Mouse (Mus musculus): ENCODE results near the gene Tmcc1. TPM values are rescaled to one million over a fixed set of nuclear protein-coding genes. Genes with fewer than 3 reads are reported as not detected.

The Tmcc1 gene
- polyA plus RNA-seq, 1 experiment from 2014 or later = 26.2 TPM

GRCm38 (mm10) chr6:115973139-115973875, 220.0 kb downstream of the Tmcc1 start:
- ATAC-seq (ENCODE audit: low FRiP score, low TSS enrichment) = no peak
- Histone ChIP-seq H3K27me3 (ENCODE audit: control insufficient read depth, insufficient read depth, low read length) (no peaks in the 10 kb centered on the region), H3K27ac (replicated peaks; ENCODE audit: low read depth, low read length) (no peak overlapping the region), H3K4me2 (ENCODE audit: low read length) (no peak overlapping the region), H3K9ac (replicated peaks; ENCODE audit: low read length) (no peak overlapping the region), H3K36me3 (ENCODE audit: control insufficient read depth, insufficient read depth, low read length) (no peaks in the 10 kb centered on the region), H3K4me3 (replicated peaks; ENCODE audit: low read depth, low read length) (no peak overlapping the region), H3K4me1 (ENCODE audit: control insufficient read depth, insufficient read depth, low read length) (peaks cover 20% of the 10 kb centered on the region; the same call in 1 of the 2 replicates), H3K9me3 (ENCODE audit: control insufficient read depth, low read length) (no peaks in the 10 kb centered on the region)
- no peak for DNase-seq
- 86% methylated on average over 15 of the region's 15 CpGs for WGBS

GRCm38 (mm10) chr6:115972083-115972764, 221.1 kb downstream of the Tmcc1 start:
- WGBS = 78% methylated on average over 7 of the region's 7 CpGs
- Histone ChIP-seq H3K9me3 (ENCODE audit: control insufficient read depth, low read length) (no peaks in the 10 kb centered on the region), H3K27ac (replicated peaks; ENCODE audit: low read depth, low read length) (no peak overlapping the region)

GRCm38 (mm10) chr6:115971273-115972060, 221.8 kb downstream of the Tmcc1 start:
- Histone ChIP-seq H3K36me3 (ENCODE audit: control insufficient read depth, insufficient read depth, low read length) (no peaks in the 10 kb centered on the region), H3K4me1 (ENCODE audit: control insufficient read depth, insufficient read depth, low read length) (peaks cover 20% of the 10 kb centered on the region; the same call in 1 of the 2 replicates), H3K4me3 (replicated peaks; ENCODE audit: low read depth, low read length) (no peak overlapping the region), H3K9me3 (ENCODE audit: control insufficient read depth, low read length) (no peaks in the 10 kb centered on the region), H3K27me3 (ENCODE audit: control insufficient read depth, insufficient read depth, low read length) (no peaks in the 10 kb centered on the region), H3K27ac (replicated peaks; ENCODE audit: low read depth, low read length) (no peak overlapping the region), H3K9ac (replicated peaks; ENCODE audit: low read length) (no peak overlapping the region), H3K4me2 (ENCODE audit: low read length) (no peak overlapping the region)
- DNase-seq (peak; percentile 41), ATAC-seq (ENCODE audit: low FRiP score, low TSS enrichment) (peak; percentile 46; the same call in 1 of the 2 replicates)
- WGBS = 62% methylated on average over 13 of the region's 13 CpGs

More at GRCm38 (mm10) chr6:115972083-115972764, 221.1 kb downstream of the Tmcc1 start:
- Histone ChIP-seq H3K27me3 (ENCODE audit: control insufficient read depth, insufficient read depth, low read length) (no peaks in the 10 kb centered on the region), H3K4me2 (ENCODE audit: low read length) (no peak overlapping the region), H3K36me3 (ENCODE audit: control insufficient read depth, insufficient read depth, low read length) (no peaks in the 10 kb centered on the region), H3K4me1 (ENCODE audit: control insufficient read depth, insufficient read depth, low read length) (peaks cover 20% of the 10 kb centered on the region; the same call in 1 of the 2 replicates), H3K4me3 (replicated peaks; ENCODE audit: low read depth, low read length) (no peak overlapping the region), H3K9ac (replicated peaks; ENCODE audit: low read length) (no peak overlapping the region)
- ATAC-seq (ENCODE audit: low FRiP score, low TSS enrichment) (0 out of 2 replicates have a peak, but pooled peaks have one; percentile 13), DNase-seq (no peak)

DNA sequence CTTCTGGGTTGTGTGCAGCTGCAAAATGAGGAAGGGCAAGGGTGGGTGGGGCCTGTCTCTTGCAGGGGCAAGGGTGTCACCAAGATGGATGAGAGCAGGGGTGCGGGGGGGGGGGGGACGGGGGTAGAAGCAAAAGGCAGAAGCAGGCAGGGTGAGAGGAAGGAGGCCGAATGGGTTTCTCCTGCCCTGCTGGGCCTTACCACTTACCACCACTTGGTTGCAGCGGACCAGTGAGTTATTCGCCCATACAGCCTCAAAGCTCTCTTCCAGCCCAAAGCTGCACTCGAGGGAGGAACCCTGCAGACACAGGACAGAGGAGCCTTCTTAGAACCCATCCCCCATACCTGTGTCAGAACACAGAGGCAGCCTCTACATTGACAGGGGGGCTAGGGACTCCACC, 223.3 kb downstream of the Tmcc1 start:
- Histone ChIP-seq H3K27me3 (ENCODE audit: control insufficient read depth, insufficient read depth, low read length) (no peaks in the 10 kb centered on the region), H3K9ac (replicated peaks; ENCODE audit: low read length) (no peak overlapping the region), H3K27ac (replicated peaks; ENCODE audit: low read depth, low read length) (no peak overlapping the region), H3K9me3 (ENCODE audit: control insufficient read depth, low read length) (no peaks in the 10 kb centered on the region), H3K4me1 (ENCODE audit: control insufficient read depth, insufficient read depth, low read length) (peaks cover 20% of the 10 kb centered on the region; the same call in 1 of the 2 replicates), H3K4me2 (ENCODE audit: low read length) (no peak overlapping the region), H3K4me3 (replicated peaks; ENCODE audit: low read depth, low read length) (no peak overlapping the region), H3K36me3 (ENCODE audit: control insufficient read depth, insufficient read depth, low read length) (no peaks in the 10 kb centered on the region)
- 54% methylated on average over 5 of the region's 6 CpGs for WGBS
- no peak for ATAC-seq (ENCODE audit: low FRiP score, low TSS enrichment)
- DNase-seq = no peak

DNA sequence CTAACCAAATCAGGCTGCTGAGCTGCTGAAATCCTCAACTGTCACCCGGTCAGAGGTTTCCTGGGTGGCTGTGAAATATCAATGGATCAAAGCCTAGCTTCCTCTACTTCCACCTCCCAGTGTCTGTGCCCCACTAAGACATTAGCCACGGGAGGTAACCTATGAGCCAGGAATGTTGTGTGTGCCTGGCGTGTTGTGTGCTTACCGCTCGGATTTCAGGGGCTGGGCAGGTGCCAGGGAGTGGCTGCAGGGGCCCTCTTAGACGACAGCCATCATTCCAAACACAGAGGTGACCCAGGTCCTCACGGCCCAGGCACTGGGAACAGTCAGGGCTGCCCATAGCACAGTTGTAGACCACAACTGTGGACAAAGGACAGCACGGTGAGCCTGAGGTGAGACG, 224.2 kb downstream of the Tmcc1 start:
- Histone ChIP-seq H3K36me3 (ENCODE audit: control insufficient read depth, insufficient read depth, low read length) (no peaks in the 10 kb centered on the region), H3K4me3 (replicated peaks; ENCODE audit: low read depth, low read length) (no peak overlapping the region), H3K4me2 (ENCODE audit: low read length) (no peak overlapping the region), H3K27me3 (ENCODE audit: control insufficient read depth, insufficient read depth, low read length) (no peaks in the 10 kb centered on the region), H3K9me3 (ENCODE audit: control insufficient read depth, low read length) (no peaks in the 10 kb centered on the region), H3K9ac (replicated peaks; ENCODE audit: low read length) (no peak overlapping the region), H3K4me1 (ENCODE audit: control insufficient read depth, insufficient read depth, low read length) (peaks cover 20% of the 10 kb centered on the region; the same call in 1 of the 2 replicates), H3K27ac (replicated peaks; ENCODE audit: low read depth, low read length) (no peak overlapping the region)
- ATAC-seq (ENCODE audit: low FRiP score, low TSS enrichment) (no peak), DNase-seq (no peak)
- WGBS = 68% methylated on average over 9 of the region's 9 CpGs

GRCm38 (mm10) chr6:115968700-115969099, 224.6 kb downstream of the Tmcc1 start:
- Histone ChIP-seq H3K36me3 (ENCODE audit: control insufficient read depth, insufficient read depth, low read length) (no peaks in the 10 kb centered on the region), H3K4me1 (ENCODE audit: control insufficient read depth, insufficient read depth, low read length) (peaks cover 17% of the 10 kb centered on the region; the same call in 1 of the 2 replicates), H3K9ac (replicated peaks; ENCODE audit: low read length) (no peak overlapping the region), H3K9me3 (ENCODE audit: control insufficient read depth, low read length) (no peaks in the 10 kb centered on the region), H3K27me3 (ENCODE audit: control insufficient read depth, insufficient read depth, low read length) (no peaks in the 10 kb centered on the region), H3K4me3 (replicated peaks; ENCODE audit: low read depth, low read length) (no peak overlapping the region), H3K4me2 (ENCODE audit: low read length) (no peak overlapping the region), H3K27ac (replicated peaks; ENCODE audit: low read depth, low read length) (0 out of 2 replicates have a peak overlapping the region, but pooled peaks have one; percentile 0)
- peak; percentile 32; the same call in 1 of the 2 replicates for ATAC-seq (ENCODE audit: low FRiP score, low TSS enrichment)
- no peak for DNase-seq
- 62% methylated on average over 6 of the region's 6 CpGs for WGBS

Other genes starting within 250 kb of the Tmcc1 start
- gene H1foo, start 248.5 kb downstream of the Tmcc1 start, polyA plus RNA-seq (2014; fragmentation: Nextera tagmentation; extraction: Ambion mirVana) = not detected in 2 replicates
- gene Plxnd1, start 198.5 kb downstream of the Tmcc1 start, polyA plus RNA-seq (2014; fragmentation: Nextera tagmentation; extraction: Ambion mirVana) = 3.9 and 9.0 TPM in 2 replicates
- gene Washc2, start 14.6 kb upstream of the Tmcc1 start, polyA plus RNA-seq (2014; fragmentation: Nextera tagmentation; extraction: Ambion mirVana) = 48.5 and 60.4 TPM in 2 replicates
- 9.0 and 12.4 TPM in 2 replicates for gene Zfand4, start 70.7 kb upstream of the Tmcc1 start, polyA plus RNA-seq (2014; fragmentation: Nextera tagmentation; extraction: Ambion mirVana)
- gene March8, start 144.5 kb upstream of the Tmcc1 start, polyA plus RNA-seq (2014; fragmentation: Nextera tagmentation; extraction: Ambion mirVana) = 78.2 and 81.0 TPM in 2 replicates